Mouse (Mus musculus) layer of hippocampus, postnatal 36 days (tissue): ENCODE data around the gene Tmem237. TPM values are rescaled to one million over a fixed set of nuclear protein-coding genes. Genes with fewer than 3 reads are reported as not detected.
A peak's percentile ranks its signal among the peaks of the same experiment; 100 is the strongest.

Experiments used
- DNase-seq, 2 experiments: peaks; one replicate each; pipeline ENCODE4 v3.0.0; 2022
- total RNA-seq, 2 experiments: library from RNA; stranded (reverse); gene quantifications; 2 replicates each; pipeline ENCODE4 v1.2.3; 2021

Gene Tmem237
- total RNA-seq = 10 to 100 TPM; 28.0 to 28.6 TPM

DNA sequence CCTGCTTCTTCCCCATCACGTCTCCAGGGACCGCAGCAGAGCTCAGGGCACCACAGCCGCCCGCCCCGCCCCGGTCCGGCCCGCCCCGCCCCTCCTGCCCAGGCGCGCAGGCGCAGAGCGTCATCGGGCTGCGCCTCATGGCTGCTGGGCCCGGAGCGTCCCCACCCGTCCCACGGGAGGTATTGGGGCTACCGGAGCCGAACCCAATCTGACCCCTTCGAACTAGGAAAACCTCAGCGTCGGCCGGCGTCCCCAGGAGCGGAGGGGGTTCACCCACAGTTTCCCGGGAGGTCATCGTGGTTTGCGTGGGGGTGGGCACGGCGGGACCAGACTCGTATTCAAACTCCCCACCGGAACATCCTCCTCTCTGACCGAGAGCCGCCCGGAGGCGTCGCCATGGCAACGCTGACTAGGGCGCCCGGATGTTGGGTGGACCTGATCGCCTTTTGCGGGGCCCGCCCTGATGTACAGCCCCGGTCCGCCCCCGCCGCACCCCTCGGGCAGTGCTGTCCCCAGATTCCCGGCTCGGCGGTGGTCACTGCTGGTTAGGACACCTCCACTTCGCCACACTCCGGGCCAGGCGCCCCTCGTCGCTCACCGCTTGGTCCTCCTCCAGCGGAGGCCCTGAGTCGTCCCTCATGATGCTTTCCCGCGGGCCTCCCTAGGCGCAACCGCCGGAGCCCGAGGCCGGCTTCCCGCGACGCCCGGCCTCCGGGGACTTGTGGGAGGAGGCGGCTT, at the start of gene Tmem237:
Tmem237 (minus strand) TSS at position 689 of the 738 bp plus-strand sequence.
- DNase-seq = peak; percentile 92

DNA sequence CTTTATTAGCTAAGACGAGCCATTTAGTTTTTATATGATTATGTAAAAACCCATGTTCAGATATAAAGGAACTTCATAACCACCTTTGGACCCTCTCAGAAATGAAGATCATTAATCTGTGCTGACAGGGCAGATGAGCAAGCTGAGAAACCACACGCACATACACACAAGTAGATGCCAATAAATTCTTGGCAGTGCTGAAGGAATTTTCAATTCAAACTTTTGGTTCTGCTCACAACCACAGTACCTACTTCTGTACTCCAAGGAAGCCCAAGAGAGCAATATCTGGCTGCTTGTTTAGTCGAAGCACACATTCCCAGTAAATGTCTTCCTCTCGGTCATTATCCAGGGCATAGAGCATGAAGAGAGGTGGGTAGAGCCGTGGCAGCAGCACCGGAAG, 49.4 kb upstream of the Tmem237 start:
- no peak for DNase-seq

DNA sequence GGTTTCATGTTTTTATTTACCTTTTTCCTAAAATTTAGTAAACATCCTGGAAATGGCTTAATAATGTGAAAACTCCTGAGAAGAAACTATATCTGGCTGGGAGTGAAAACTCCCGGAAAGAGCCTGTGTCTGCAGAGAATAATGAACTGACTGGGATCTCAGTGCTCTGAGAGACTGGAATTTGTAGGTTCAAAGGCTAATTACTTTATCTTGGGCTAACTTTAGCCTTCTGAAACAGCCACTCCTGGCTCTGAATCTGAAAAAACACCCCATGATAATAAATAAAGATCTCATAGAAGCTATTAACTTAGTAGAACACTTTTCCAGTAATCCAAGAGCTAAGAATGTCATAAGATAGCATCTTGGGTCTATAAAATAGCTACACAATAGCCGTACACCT, 48.3 kb upstream of the Tmem237 start:
- no peak for DNase-seq

DNA sequence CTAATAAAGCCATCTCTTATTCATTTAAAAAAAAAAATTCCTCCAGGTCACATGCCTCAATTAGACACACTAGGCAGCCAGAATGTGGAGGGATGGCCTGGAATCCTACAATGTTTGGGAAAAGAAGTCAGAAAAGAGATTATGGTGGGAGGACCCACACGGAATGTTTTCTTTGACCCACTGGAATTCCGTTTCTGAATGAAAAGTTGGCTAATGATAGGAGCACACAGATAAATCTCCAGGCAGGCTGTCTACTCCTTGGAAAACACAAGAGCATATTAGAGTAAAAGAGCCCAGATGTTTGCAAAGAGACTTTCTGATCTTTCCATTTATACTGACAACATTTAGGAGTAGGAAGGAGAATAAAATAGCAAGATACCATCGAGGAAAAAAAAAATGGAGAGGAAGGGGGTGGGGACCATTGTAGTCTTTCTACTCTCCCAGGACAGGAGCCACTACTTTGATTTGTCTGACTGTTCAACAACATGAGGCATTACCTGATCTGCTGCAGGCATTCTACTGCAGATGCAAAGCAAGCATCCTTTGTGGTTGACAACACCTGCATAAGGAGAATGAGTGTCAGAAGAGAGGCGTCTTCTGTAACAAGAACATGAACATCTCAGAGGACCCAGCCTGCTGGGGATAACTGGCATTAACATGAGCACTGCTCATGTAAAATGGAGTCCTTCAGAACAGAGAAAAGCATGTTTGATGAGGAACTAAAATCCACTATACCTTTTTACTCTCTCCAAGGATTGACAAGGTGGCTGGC, 47.6 kb upstream of the Tmem237 start:
- DNase-seq = no peak

DNA sequence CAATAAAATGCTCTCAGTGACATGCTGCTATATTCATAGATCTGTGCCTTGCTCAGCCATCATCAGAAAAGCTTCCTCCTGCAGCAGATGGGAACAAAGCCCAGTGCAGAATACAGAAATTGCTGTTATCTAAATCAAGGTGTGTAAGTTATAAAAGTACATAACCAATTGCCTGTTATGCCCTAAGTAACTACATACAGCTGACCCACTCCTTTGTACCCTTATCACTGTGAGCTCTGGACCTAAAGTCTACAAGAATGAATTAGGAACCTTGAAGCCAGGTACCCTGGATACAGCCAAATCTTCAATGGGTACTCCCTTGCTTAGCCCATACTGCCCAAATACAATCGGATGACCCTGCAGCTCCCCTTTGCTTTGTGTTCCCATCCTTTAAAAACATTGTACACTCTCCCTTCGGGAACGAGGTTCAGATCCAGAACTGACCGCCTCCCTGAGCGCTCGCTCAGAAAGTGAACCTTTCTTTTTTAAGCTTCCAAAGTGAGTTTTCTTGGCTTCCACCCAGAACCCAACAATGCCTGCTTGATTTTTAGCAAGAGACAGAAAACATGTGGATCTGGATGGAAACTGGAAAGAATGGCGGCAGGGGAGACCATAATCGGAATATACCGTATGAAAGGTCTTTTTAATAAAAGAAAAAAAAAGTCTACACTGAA, 46.2 kb upstream of the Tmem237 start:
- no peak for DNase-seq

DNA sequence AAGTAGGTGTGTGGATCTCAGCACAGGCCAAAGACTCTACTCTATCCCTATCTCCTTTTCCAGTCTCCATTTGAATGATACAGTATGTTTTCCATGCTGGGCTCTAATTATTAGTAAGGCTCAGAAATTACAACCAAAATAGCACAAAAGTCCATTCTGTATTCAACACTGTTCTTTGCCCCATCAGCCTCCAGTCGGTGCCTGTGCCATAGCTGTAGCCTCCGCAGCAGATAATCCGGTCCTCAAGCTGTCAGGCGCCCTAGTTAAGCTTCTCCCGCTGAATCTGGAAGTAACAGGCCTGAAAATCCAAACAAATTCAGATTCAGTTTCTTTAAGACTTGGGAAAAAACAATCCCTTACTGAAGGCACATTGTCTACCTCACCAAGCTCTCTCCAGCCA, 43.7 kb upstream of the Tmem237 start:
- DNase-seq = no peak

DNA sequence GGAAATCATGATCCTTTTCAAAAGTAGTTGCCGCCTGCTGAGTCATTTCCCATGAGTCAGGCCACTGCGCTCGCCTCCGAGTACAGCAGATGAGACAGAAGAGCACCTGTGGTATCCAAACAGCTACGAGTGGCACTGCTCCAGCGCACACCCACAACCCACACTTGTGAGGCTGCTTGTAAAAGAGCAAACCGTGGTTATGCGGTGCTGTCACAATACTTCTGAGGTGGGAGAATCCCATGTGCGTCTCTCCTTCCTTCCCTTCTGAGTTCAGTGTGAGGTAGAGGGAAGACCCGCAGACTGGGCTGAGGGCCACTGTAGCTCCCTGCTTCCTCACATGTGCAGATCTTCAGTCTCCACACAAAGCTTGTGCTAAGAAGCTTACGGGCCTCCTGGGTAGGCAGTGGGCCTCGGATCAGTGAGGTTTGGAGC, 42.8 kb upstream of the Tmem237 start, which contains the start of gene Mpp4:
Mpp4 (minus strand) TSS at position 360 of the 432 bp plus-strand sequence.
- DNase-seq = peak; percentile 64 to 71

DNA sequence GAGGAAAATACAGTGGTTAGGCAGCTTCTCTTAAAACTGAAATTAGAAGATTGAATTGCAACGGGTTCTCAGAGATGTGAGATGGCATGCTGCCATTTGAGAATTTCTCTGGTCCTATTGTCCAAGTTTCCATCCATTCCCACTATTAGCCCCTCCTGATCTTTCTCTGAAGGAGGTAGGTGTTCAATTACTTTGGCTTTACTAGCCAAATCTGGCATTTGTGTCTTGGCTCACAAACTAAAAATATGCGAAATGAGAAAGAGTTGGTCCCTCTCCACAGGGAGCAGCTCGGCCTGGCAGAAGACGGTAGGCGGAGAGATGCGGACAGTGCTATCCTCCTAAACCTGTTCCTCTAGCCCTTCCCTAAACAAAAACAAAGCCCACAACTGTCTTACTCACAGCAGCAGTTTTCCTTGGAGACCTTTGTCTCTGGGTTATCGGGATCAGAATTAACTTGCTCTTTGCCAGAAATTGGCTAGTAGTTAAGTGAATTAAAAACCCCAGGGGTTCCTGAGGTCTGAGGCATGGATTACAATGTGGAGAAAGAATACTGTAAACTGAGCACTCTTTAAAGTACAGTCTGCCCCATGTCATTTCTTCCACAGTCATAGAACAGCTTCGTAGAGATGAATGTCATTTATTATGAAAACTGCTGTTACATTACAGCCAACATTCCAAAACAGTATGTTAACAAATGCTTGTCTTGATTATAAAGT, 42.3 kb upstream of the Tmem237 start:
- no peak for DNase-seq

DNA sequence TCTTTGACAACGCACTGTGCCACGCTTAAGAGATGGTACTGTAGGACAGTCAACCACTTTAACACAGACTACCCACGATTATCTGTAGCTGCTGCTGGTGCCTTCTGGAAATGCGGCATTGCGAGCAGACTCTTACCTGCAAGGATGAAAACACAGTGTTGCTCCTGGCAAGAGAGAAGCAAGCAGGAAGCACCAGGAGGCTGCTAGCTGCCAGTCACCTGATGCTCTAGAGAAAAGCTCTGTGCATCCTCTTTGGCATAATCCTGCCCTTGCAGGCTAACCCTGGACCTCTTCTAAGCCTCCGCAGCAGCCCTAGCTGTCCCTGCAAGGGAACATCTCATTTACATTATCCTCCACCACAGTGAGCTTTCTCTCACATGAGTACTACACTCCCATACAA, 41.2 kb upstream of the Tmem237 start:
- no peak for DNase-seq

DNA sequence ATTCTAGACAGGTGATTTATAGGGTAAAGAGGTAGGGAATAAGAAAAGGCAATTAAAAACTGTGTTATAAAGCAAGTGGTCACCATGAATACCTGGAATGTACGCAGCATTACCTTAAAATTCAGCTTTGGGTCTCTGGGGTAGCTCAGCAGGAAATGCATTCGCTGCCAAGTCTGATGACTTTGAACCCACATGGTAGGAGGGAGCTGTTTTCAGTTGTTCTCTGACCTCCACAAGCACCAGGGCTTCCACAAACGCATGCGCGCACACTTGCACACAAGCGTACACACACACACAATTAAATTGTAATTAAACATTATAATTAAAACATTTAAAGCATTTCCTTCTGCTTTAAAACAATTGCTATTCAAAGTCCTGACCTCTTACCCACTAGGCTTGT, 40.7 kb upstream of the Tmem237 start:
- DNase-seq = no peak

DNA sequence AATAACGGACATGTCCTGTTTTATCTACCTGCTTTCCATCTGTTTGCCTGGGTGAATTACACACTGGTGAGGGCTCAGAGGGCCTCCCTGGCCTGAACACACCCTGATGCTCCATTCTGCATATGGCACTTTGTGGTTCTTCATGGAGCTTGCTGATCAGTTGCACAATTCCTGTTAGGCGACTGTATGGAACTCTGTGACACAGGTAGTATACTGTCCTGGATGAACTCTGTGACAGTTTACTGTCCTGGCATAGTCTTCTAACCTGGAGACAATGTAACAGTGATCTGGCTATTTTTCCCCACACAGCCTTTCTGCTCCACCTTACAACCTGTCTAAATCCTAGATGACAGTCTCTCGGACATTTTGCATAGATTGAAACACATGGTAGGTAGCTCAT, 38.9 kb upstream of the Tmem237 start:
- DNase-seq = no peak

DNA sequence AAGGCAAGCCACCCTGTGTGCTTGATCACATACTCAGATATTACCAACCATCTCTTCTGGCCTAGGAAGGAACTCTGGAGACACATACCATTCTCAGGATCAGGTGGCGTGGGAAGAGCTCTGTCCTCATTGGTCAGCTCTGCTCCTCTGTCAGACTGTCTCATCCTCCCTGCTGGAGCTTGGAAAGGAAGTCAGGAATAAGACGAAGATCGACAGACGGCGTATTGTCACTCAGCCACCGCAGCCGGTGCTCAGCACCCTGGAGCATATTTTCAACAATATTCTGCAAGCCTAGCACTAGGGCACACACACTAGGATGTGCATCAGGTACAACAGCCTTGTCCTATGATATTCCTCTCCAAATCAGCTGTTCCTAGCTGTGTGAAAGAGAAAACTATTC, 38.3 kb upstream of the Tmem237 start:
- no peak for DNase-seq

DNA sequence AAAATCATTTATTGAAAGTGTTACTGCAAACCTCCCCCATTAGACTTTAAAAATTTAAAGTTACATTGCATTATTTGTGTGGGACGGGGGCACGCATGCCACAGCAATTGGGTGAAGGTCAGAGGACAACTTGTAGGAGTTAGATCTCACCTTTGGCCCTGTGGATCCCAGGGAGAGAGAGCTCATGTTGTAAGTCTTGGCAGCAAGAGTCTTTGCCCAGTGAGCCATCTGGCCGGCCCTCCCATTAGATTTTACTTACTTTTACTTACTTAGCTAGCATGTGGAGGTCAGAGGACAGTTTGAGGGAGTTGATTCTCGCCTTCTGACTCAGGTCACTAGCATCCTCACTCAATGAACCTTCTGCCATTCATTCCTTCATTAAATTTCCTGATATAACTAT, 37.6 kb upstream of the Tmem237 start:
- no peak for DNase-seq

DNA sequence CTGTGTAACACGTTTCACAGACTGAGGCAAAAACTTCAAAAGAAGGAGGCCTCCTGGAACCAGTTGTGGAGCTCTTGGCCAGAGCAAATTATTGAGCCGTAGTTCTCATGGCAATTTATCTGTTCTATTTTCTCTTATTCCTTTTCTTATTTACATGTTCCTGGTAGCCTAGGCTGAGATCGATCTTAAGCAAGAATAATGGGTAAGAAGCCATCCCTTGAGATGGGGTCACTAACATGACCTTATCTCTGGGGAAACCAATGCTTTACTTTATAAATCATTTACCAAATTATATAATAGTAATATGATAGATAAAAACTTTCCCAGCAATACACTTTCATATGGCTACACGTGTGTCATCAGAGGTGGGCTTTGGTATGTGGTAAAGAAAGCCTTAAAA, 32.1 kb upstream of the Tmem237 start:
- no peak for DNase-seq

DNA sequence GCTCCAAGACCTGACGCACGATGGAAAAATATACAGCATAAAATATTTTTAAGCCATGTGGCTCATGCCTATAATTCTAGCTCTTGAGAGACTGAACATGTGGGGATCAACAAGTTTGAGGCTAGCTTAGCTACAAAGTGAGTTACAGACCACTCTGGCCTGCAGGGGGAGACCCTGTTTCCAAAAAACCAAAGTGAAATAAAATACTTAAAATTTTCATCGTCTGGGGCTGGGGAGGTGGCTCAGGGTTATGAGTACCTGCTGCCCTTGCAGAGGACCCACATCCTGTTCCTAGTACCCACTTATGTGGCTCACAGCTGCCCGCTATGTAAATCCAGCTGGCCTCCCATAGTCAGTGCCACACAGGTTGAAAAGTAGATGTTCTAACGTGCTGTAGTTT, 30.3 kb upstream of the Tmem237 start:
- no peak for DNase-seq

DNA sequence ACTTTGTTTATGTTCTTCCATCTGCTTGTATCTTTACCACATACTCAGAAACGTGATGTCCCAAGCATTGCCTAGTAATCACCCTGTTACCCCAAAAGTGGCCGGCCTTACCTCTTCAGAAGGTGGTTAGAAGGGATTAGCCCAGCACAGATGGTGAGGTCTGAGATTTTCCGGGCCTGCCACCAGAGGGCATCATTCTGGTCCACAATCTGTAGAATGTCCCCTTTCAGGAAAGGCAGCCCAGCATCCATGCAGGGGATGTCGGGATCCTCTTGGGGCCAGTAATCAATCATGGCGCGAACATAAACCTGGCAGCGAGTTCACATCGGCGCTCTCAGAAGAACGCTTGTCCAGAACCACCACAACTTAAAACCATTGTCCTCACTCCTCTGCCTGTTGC, 24.3 kb upstream of the Tmem237 start:
- no peak for DNase-seq

DNA sequence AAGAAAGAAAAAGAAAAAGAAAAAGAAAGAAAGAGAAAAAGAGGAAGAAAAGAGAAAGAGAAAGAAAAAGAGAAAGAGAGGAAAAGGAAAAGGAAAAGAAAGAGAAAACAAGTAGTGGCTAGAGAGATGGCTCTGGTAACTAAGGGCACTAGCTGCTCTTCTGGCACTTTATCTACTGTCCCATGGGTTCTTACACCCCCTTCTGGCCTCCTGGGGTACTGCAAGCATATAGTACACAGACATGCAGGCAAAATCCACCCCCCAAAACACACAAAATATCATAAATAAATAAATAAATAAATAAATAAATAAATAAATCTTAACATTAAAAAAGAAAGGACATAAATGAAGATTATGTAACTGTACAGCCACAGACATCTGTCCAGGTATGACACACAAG, 22.6 kb upstream of the Tmem237 start:
- no peak for DNase-seq

DNA sequence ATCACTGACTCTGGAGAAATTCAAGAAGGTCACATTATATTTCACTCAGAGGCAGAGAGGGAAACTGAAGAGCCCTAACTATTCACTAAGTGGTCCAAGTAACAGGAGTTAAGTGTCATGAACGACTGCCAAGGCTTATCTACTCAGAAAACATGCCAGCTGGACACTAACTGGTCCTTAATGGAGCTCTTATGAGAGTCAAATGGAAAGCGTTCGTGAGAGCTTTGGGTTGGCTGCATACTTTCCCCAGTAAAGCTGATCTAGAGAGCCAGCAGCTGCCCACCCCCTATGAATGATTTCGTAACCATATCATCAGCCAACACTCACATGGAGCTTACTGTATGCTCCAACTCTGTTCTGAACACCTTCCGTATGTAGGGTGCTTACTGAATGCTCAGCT, 14.2 kb upstream of the Tmem237 start:
- no peak for DNase-seq

DNA sequence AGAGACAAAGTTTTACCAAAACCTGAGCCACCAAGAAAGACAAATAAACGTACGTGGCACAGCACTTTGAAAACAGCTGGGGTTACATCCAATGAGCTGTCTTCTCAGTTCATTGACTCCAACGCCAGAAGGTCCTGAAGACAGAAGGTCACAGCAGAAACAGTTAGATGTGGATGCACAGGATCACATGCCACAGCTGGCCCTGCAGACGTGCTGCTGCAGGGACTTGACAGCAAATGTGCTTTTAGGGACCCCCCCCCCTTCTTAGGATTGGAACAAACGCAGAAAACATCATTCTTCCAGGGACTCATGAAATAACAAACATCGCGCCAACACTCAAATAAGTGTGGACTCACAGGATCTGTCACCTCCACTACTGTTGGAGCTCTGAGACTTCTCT, 8.7 kb upstream of the Tmem237 start:
- no peak for DNase-seq

DNA sequence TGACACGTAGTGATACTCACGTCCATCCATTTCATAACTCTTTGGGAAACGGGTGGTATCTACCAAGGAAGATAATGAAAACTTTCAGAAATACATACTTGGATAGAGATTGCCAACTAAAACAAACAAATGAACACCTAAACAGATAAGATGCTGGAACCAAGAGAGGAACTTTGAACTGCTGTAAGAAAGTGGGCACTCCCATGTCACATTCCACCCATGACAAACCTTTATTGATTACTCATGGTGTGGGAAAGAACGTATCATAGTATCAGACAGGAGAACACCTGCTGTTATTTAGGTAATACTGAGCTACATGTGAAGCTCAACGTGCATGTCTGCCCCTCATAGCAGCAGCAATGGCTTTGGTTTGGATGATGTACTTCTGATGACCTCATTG, 5.3 kb upstream of the Tmem237 start:
- DNase-seq = no peak

DNA sequence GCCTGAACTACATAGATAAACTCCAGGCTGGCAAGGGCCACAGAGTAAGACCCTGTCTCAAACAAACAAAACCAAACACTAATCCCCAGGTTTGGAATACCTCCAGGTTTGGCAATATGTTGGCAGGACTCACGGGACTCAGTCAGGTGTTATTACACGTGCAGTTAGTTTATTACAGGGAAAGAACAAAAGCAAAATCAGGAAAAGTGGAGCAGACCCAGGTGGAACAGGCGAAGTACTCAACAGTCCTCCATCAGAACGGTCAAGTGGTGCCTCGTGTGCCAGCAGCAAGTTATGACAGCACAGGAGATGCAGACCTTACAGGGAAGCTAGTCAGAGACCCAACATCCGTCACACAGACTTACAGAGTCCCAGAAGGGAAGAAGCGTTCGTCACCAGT, 9.7 kb downstream of the Tmem237 start:
- no peak for DNase-seq

DNA sequence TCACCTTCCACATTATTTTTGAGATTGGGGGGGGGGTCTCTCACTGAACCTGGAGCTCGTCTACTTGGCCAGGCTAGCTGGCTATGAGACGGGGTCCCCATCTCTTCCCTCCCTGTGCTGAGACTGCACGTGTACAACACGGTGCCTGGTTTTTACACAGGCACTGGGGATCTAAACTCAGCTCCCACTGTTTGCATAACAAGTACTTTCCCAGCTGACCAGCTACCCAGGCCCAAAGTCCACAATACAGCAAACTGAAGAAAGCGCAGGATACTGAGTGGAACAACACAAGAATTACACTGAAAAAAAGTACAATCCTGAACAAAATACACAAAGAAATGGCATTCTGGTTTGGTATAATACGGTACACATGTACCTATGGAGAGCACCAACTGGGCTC, 18.1 kb downstream of the Tmem237 start:
- DNase-seq = no peak

DNA sequence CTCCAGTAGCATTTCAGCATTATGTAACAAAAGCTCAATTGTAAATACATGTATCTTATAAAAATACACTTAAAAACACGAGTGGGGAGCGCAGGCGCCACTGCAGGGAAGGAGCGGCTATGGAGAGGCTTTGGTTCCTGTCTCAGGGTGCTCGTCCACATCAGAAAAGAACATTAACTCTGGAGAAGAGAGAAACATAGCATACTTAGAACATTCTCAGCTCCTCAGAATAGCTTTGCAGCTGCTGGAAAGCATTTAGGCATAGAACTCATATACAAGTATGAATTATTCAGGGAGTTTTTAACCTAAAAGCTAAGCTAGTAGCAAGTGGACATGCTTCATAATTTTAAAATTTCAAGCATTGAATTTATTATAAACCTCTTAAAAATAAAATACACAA, 19.2 kb downstream of the Tmem237 start:
- DNase-seq = no peak
